In the genomic region with DNA sequence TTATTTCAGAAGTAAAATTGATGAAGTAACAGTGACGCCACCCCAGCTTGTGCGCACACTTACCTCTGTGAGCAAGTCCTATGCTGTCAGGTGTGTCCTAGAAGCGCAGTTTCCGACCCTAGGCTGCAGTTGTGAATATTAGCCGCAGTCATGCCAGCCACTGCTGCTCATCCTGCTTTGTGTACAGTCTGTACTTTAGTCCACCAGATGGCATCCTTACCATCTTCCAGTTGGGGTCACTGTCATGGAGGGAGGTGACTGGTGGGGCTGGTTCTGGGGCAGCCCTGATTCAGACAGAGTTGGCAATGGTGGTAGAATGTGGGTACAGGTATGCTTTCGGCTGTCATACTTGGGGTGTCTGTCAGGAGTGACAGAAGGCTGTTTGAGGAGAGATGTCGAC, we compare ENCODE assay signal across 20 mouse cellular contexts.
A peak's percentile ranks its signal among the peaks of the same experiment; 100 is the strongest.
DNase-seq lines count a peak whose midpoint lies in the region; ATAC-seq and TF ChIP-seq lines count a peak whose summit lies in the region.
"Had no signal": no experiment of that assay in that cellular context is flagged by ENCODE, and none has a peak within 500 bp of the region (broad histone marks: within the 10 kb centered on the region; RNA-seq: fewer than 3 reads in every experiment).

No protein-coding gene starts in this region.

- no peaks in the 10 kb centered on the region for H3K9me3 ChIP-seq in heart, postnatal 0 days (replicated peaks; ENCODE audit: control insufficient read depth, low read length)
- H3K9me3 ChIP-seq in heart, embryonic 10.5 days = no peaks in the 10 kb centered on the region
- no peaks in the 10 kb centered on the region for H3K9me3 ChIP-seq in midbrain, postnatal 0 days (ENCODE audit: low read length)
- H3K9me3 ChIP-seq in midbrain, embryonic 14.5 days (ENCODE audit: control insufficient read depth, low read length) = no peaks in the 10 kb centered on the region
- H3K9me3 ChIP-seq: embryonic facial prominence, embryonic 12.5 days; hindbrain, embryonic 15.5 days had no signal

- DNase-seq in cerebellum, adult 2 months = no peak
- no peak for DNase-seq in cerebellum, postnatal 25 days
- DNase-seq in heart, postnatal 0 days (ENCODE audit: low spot score) = no peak
- DNase-seq in heart, embryonic 10.5 days (ENCODE audit: low spot score) = no peak
- DNase-seq in layer of hippocampus, adult 2 months (ENCODE audit: low spot score in 2 of 2) = no peak
- DNase-seq in layer of hippocampus, postnatal 10 days (ENCODE audit: low spot score in 2 of 2) = no peak
- no peak for DNase-seq in midbrain, postnatal 0 days (ENCODE audit: low spot score)
- DNase-seq in midbrain, embryonic 14.5 days = no peak
- DNase-seq: adrenal gland, postnatal 14 days; cerebellum, postnatal 10 days; gastrocnemius, postnatal 25 days; heart, postnatal 14 days; kidney, adult 18-20 months had no signal

- no peak for TF ChIP-seq POLR2A in cerebellum, adult 2 months (IDR thresholded peaks at IDR 0.05; ENCODE audit: borderline replicate concordance, insufficient read depth, low read length)

- H3K27me3 ChIP-seq in cerebellum, adult 2 months (ENCODE audit: control insufficient read depth, insufficient read depth, low read length) = no peaks in the 10 kb centered on the region
- no peaks in the 10 kb centered on the region for H3K27me3 ChIP-seq in heart, postnatal 0 days (ENCODE audit: control insufficient read depth, insufficient read depth, low read length)
- no peaks in the 10 kb centered on the region for H3K27me3 ChIP-seq in heart, embryonic 10.5 days (ENCODE audit: insufficient read depth, poor library complexity, severe bottlenecking)
- H3K27me3 ChIP-seq in midbrain, postnatal 0 days (ENCODE audit: insufficient read depth, low read length) = no peaks in the 10 kb centered on the region
- no peaks in the 10 kb centered on the region for H3K27me3 ChIP-seq in midbrain, embryonic 14.5 days (ENCODE audit: control insufficient read depth, insufficient read depth, low read length)
- H3K27me3 ChIP-seq: CH12.LX; embryonic facial prominence, embryonic 12.5 days; hindbrain, embryonic 15.5 days; Patski had no signal

- peaks cover 47% of the 10 kb centered on the region for H3K4me1 ChIP-seq in cerebellum, adult 2 months (ENCODE audit: control insufficient read depth, insufficient read depth, low read length)
- H3K4me1 ChIP-seq in heart, postnatal 0 days (ENCODE audit: control insufficient read depth, insufficient read depth) = peaks cover 32% of the 10 kb centered on the region
- H3K4me1 ChIP-seq in heart, embryonic 10.5 days = peaks cover 55% of the 10 kb centered on the region
- no peaks in the 10 kb centered on the region for H3K4me1 ChIP-seq in midbrain, postnatal 0 days (ENCODE audit: insufficient read depth, low read length)
- 0 out of 2 replicates have a peak, but pooled peaks cover 7% of the 10 kb centered on the region for H3K4me1 ChIP-seq in midbrain, embryonic 14.5 days (ENCODE audit: control insufficient read depth, insufficient read depth, low read length)

- no peak overlapping the region for H3K4me3 ChIP-seq in cerebellum, adult 2 months (replicated peaks; ENCODE audit: insufficient read depth, low read depth, low read length)
- H3K4me3 ChIP-seq in heart, postnatal 0 days (ENCODE audit: low read depth, low read length) = no peak overlapping the region
- no peak overlapping the region for H3K4me3 ChIP-seq in heart, embryonic 10.5 days
- H3K4me3 ChIP-seq in layer of hippocampus, adult 2 months = no peak overlapping the region
- no peak overlapping the region for H3K4me3 ChIP-seq in midbrain, postnatal 0 days (ENCODE audit: low read depth, low read length)
- no peak overlapping the region for H3K4me3 ChIP-seq in midbrain, embryonic 14.5 days (replicated peaks; ENCODE audit: low read depth, low read length)
- H3K4me3 ChIP-seq: embryonic facial prominence, embryonic 12.5 days; hindbrain, embryonic 15.5 days had no signal

- no peak overlapping the region for H3K9ac ChIP-seq in heart, postnatal 0 days (replicated peaks; ENCODE audit: low read depth, low read length)
- no peak overlapping the region for H3K9ac ChIP-seq in midbrain, postnatal 0 days (replicated peaks; ENCODE audit: low read length, poor library complexity, severe bottlenecking)
- H3K9ac ChIP-seq in midbrain, embryonic 14.5 days (replicated peaks; ENCODE audit: low read length) = no peak overlapping the region
- H3K9ac ChIP-seq: embryonic facial prominence, embryonic 12.5 days; hindbrain, embryonic 15.5 days had no signal

- peak; percentile 12; the same call in 1 of the 2 replicates for TF ChIP-seq CTCF in cerebellum, adult 2 months (IDR thresholded peaks at IDR 0.05; ENCODE audit: borderline replicate concordance, insufficient read depth, low read depth, low read length)
- TF ChIP-seq CTCF in heart, postnatal 0 days (IDR thresholded peaks at IDR 0.05; ENCODE audit: low read depth) = peak; percentile 15; the same call in 1 of the 2 replicates
- TF ChIP-seq CTCF in layer of hippocampus, adult 2 months (conservative IDR thresholded peaks at IDR 0.05) = peak; percentile 23; the same call in 1 of the 2 replicates
- peak; percentile 58 for TF ChIP-seq CTCF in midbrain, postnatal 0 days (IDR thresholded peaks at IDR 0.05)

- WGBS in cerebellum, adult 2 months = 87% methylated on average over 7 of the region's 7 CpGs
- 93% methylated on average over 7 of the region's 7 CpGs for WGBS in heart, postnatal 0 days
- WGBS in heart, embryonic 10.5 days = 86% methylated on average over 7 of the region's 7 CpGs
- WGBS in midbrain, postnatal 0 days = 98% methylated on average over 7 of the region's 7 CpGs
- 94% methylated on average over 7 of the region's 7 CpGs for WGBS in midbrain, embryonic 14.5 days

- TF ChIP-seq EP300 in heart, postnatal 0 days (IDR thresholded peaks at IDR 0.05; ENCODE audit: low read depth) = no peak

- H3K36me3 ChIP-seq in heart, postnatal 0 days (replicated peaks; ENCODE audit: control insufficient read depth, insufficient read depth, low read length) = 0 out of 2 replicates have a peak, but pooled peaks cover 7% of the 10 kb centered on the region
- peaks cover 13% of the 10 kb centered on the region for H3K36me3 ChIP-seq in heart, embryonic 10.5 days
- peaks cover 9% of the 10 kb centered on the region; the same call in 1 of the 2 replicates for H3K36me3 ChIP-seq in midbrain, postnatal 0 days (ENCODE audit: insufficient read depth, low read length)
- H3K36me3 ChIP-seq in midbrain, embryonic 14.5 days (ENCODE audit: control insufficient read depth, insufficient read depth, low read length) = peaks cover 38% of the 10 kb centered on the region

- no peak overlapping the region for H3K4me2 ChIP-seq in heart, postnatal 0 days (ENCODE audit: low read depth, low read length)
- no peak overlapping the region for H3K4me2 ChIP-seq in midbrain, postnatal 0 days (ENCODE audit: low read depth, low read length, poor library complexity, severe bottlenecking)
- H3K4me2 ChIP-seq in midbrain, embryonic 14.5 days (ENCODE audit: low read length) = no peak overlapping the region
- H3K4me2 ChIP-seq: embryonic facial prominence, embryonic 12.5 days; hindbrain, embryonic 15.5 days had no signal

- no peak for ATAC-seq in heart, postnatal 0 days (ENCODE audit: insufficient read depth, low read depth)
- ATAC-seq in midbrain, postnatal 0 days (ENCODE audit: low FRiP score) = 0 out of 2 replicates have a peak, but pooled peaks have one; percentile 17
- ATAC-seq in midbrain, embryonic 14.5 days (ENCODE audit: low FRiP score, low TSS enrichment) = no peak
- ATAC-seq: activated CD4-positive, CD25-positive, alpha-beta regulatory T cell, adult 4 months; forebrain, embryonic 16.5 days; inflammation-experienced regulatory T-cells, adult 6 months; Patski had no signal

- no peak overlapping the region for H3K27ac ChIP-seq in cerebellum, adult 2 months (ENCODE audit: insufficient read depth, low read length)
- no peak overlapping the region for H3K27ac ChIP-seq in heart, postnatal 0 days (ENCODE audit: low read depth)
- H3K27ac ChIP-seq in heart, embryonic 10.5 days = no peak overlapping the region
- H3K27ac ChIP-seq in layer of hippocampus, adult 2 months = no peak overlapping the region
- no peak overlapping the region; the same call in 1 of the 2 replicates for H3K27ac ChIP-seq in midbrain, postnatal 0 days (ENCODE audit: low read depth, low read length)
- no peak overlapping the region for H3K27ac ChIP-seq in midbrain, embryonic 14.5 days (replicated peaks; ENCODE audit: low read depth, low read length)
- H3K27ac ChIP-seq: embryonic facial prominence, embryonic 12.5 days; hindbrain, embryonic 15.5 days had no signal
